Mouse (Mus musculus) erythroid progenitor cell, adult 5-6 weeks (primary cell): ENCODE data around the gene Acta1. TPM values are rescaled to one million over a fixed set of nuclear protein-coding genes. Genes with fewer than 3 reads are reported as not detected.

Source experiments
- ATAC-seq: replicated peaks from 2 replicates; pipeline ENCODE4 v1.8.0; 2016; ENCODE audit warnings: moderate number of reproducible peaks, mild to moderate bottlenecking, moderate TSS enrichment, inconsistent platforms; ENCODE audit not compliant: poor library complexity, low FRiP score, severe bottlenecking
- total RNA-seq, 2 experiments: library from RNA; stranded (forward) in 1 of 2; stranded (reverse) in 1 of 2; fragments of 150-400 nt in 1 of 2; fragments of 186-747, 209-891 nt in 1 of 2; gene quantifications; 2 replicates each; pipeline versions ENCODE4 v1.2.3 to v1.2.4; 2015 to 2017; ENCODE audit warnings: low replicate concordance in 2 of 2

Gene Acta1
- total RNA-seq (2015; ENCODE audit: low replicate concordance) (not detected in 2 replicates), total RNA-seq (2017; ENCODE audit: low replicate concordance) (0.39 and 4.5 TPM in 2 replicates)

GRCm38 (mm10) chr8:123894502-123895097 is at the start of gene Acta1:
Acta1 (minus strand) TSS chr8:123894751.
- no peak for ATAC-seq

- ATAC-seq = no peak
Measured at GRCm38 (mm10) chr8:123929026-123929425, 34.5 kb upstream of the Acta1 start.

- ATAC-seq = no peak
Measured at GRCm38 (mm10) chr8:123925671-123926070, 31.1 kb upstream of the Acta1 start.

GRCm38 (mm10) chr8:123924719-123925118 is 30.2 kb upstream of the Acta1 start:
- peak; percentile 80 for ATAC-seq

GRCm38 (mm10) chr8:123914635-123915034 is 20.1 kb upstream of the Acta1 start:
- ATAC-seq = no peak; the same call in 1 of the 2 replicates

GRCm38 (mm10) chr8:123912265-123912664 is 17.7 kb upstream of the Acta1 start:
- no peak for ATAC-seq

GRCm38 (mm10) chr8:123907604-123908003 is 13.1 kb upstream of the Acta1 start:
- ATAC-seq = no peak

- ATAC-seq = no peak
Measured at GRCm38 (mm10) chr8:123902653-123903052, 8.1 kb upstream of the Acta1 start.

- no peak for ATAC-seq
Measured at GRCm38 (mm10) chr8:123899366-123899765, 4.8 kb upstream of the Acta1 start.

- no peak for ATAC-seq
Measured at GRCm38 (mm10) chr8:123898576-123898975, 4.0 kb upstream of the Acta1 start.

- ATAC-seq = no peak
Measured at GRCm38 (mm10) chr8:123896774-123897173, 2.2 kb upstream of the Acta1 start.

- ATAC-seq = no peak
Measured at GRCm38 (mm10) chr8:123896366-123896761, 1.8 kb upstream of the Acta1 start.

- no peak for ATAC-seq
Measured at GRCm38 (mm10) chr8:123895680-123896365, 1.3 kb upstream of the Acta1 start.

GRCm38 (mm10) chr8:123895230-123895629 is 679 bp upstream of the Acta1 start:
- no peak for ATAC-seq

- ATAC-seq = no peak
Measured at GRCm38 (mm10) chr8:123893413-123893812, 1.1 kb downstream of the Acta1 start.

- no peak for ATAC-seq
Measured at GRCm38 (mm10) chr8:123892586-123893155, 1.9 kb downstream of the Acta1 start.

- no peak for ATAC-seq
Measured at GRCm38 (mm10) chr8:123891883-123892585, 2.5 kb downstream of the Acta1 start.

- ATAC-seq = no peak
Measured at GRCm38 (mm10) chr8:123891271-123891670, 3.3 kb downstream of the Acta1 start.

- ATAC-seq = no peak
Measured at GRCm38 (mm10) chr8:123889797-123890196, 4.8 kb downstream of the Acta1 start.

- ATAC-seq = no peak
Measured at GRCm38 (mm10) chr8:123887956-123888355, 6.6 kb downstream of the Acta1 start.

- ATAC-seq = no peak
Measured at GRCm38 (mm10) chr8:123887163-123887562, 7.4 kb downstream of the Acta1 start.
